In the genomic region with DNA sequence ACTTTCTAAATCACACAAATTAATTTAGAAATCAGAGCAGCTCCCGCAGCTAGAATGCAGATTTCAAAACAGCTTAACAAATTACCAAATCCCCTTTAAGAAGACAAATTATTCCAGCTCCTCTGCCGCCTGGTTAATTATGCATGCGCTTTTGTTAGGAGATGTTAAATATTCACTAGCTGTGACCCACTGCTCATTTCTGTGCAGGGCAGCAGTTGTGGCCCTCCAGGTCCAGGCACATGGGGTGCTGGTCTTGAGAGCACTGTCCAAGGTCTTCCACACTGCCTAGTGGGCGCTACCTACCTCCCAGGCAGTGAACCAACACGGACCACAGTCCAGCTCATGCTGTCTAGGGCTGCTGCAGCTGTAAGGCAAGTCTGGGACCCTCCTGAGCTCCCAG, we compare ENCODE assay signal across 17 mouse cellular contexts. TPM values are rescaled to one million over a fixed set of nuclear protein-coding genes. Genes with fewer than 3 reads are reported as not detected.
DNase-seq lines count a peak whose midpoint lies in the region; ATAC-seq lines count a peak whose summit lies in the region.
"Had no signal": no experiment of that assay in that cellular context is flagged by ENCODE, and none has a peak within 500 bp of the region (broad histone marks: within the 10 kb centered on the region; RNA-seq: fewer than 3 reads in every experiment).

No protein-coding gene starts in this region.

- no peak overlapping the region for H3K9ac ChIP-seq in kidney, embryonic 14.5 days (ENCODE audit: low read depth, low read length)
- H3K9ac ChIP-seq in forebrain, embryonic 12.5 days, result no peak overlapping the region
- H3K9ac ChIP-seq in hindbrain, embryonic 14.5 days, result no peak overlapping the region
- H3K9ac ChIP-seq in midbrain, embryonic 13.5 days (replicated peaks), result no peak overlapping the region
- H3K9ac ChIP-seq: embryonic facial prominence, embryonic 12.5 days; lung, embryonic 14.5 days had no signal

- 78% methylated on average over 5 of the region's 5 CpGs for WGBS in kidney, embryonic 14.5 days
- WGBS in forebrain, embryonic 12.5 days, result 33% methylated on average over 5 of the region's 5 CpGs
- WGBS in hindbrain, embryonic 14.5 days, result 32% methylated on average over 5 of the region's 5 CpGs
- WGBS in midbrain, embryonic 13.5 days, result 43% methylated on average over 5 of the region's 5 CpGs

- no peak overlapping the region for H3K27ac ChIP-seq in kidney, embryonic 14.5 days (ENCODE audit: low read depth, low read length)
- H3K27ac ChIP-seq in forebrain, embryonic 12.5 days, result peak overlapping the region; percentile 80
- peak overlapping the region; percentile 39 for H3K27ac ChIP-seq in hindbrain, embryonic 14.5 days
- peak overlapping the region; percentile 61 for H3K27ac ChIP-seq in midbrain, embryonic 13.5 days
- H3K27ac ChIP-seq: embryonic facial prominence, embryonic 12.5 days; stomach, postnatal 0 days had no signal

- no peak overlapping the region for H3K4me2 ChIP-seq in kidney, embryonic 14.5 days (replicated peaks; ENCODE audit: low read depth, low read length)
- no peak overlapping the region; the same call in 1 of the 2 replicates for H3K4me2 ChIP-seq in forebrain, embryonic 12.5 days
- H3K4me2 ChIP-seq in hindbrain, embryonic 14.5 days (replicated peaks), result no peak overlapping the region
- no peak overlapping the region for H3K4me2 ChIP-seq in midbrain, embryonic 13.5 days (replicated peaks)
- H3K4me2 ChIP-seq: embryonic facial prominence, embryonic 12.5 days; lung, embryonic 14.5 days had no signal

- no peaks in the 10 kb centered on the region for H3K36me3 ChIP-seq in kidney, embryonic 14.5 days (ENCODE audit: control insufficient read depth, insufficient read depth, low read length)
- H3K36me3 ChIP-seq in forebrain, embryonic 12.5 days (replicated peaks), result no peaks in the 10 kb centered on the region
- H3K36me3 ChIP-seq in hindbrain, embryonic 14.5 days (replicated peaks; ENCODE audit: control insufficient read depth, insufficient read depth), result no peaks in the 10 kb centered on the region
- no peaks in the 10 kb centered on the region for H3K36me3 ChIP-seq in midbrain, embryonic 13.5 days
- H3K36me3 ChIP-seq: embryonic facial prominence, embryonic 12.5 days had no signal

- H3K4me1 ChIP-seq in kidney, embryonic 14.5 days (ENCODE audit: control insufficient read depth, insufficient read depth, low read length), result no peaks in the 10 kb centered on the region
- H3K4me1 ChIP-seq in forebrain, embryonic 12.5 days, result peaks cover 46% of the 10 kb centered on the region
- peaks cover 9% of the 10 kb centered on the region for H3K4me1 ChIP-seq in hindbrain, embryonic 14.5 days (replicated peaks; ENCODE audit: control insufficient read depth, insufficient read depth, low read length)
- H3K4me1 ChIP-seq in midbrain, embryonic 13.5 days (replicated peaks), result peaks cover 44% of the 10 kb centered on the region
- H3K4me1 ChIP-seq: embryonic facial prominence, embryonic 12.5 days had no signal

- H3K27me3 ChIP-seq in kidney, embryonic 14.5 days (ENCODE audit: control insufficient read depth, insufficient read depth, low read length), result peaks cover 29% of the 10 kb centered on the region
- H3K27me3 ChIP-seq in forebrain, embryonic 12.5 days, result peaks cover 37% of the 10 kb centered on the region
- H3K27me3 ChIP-seq in hindbrain, embryonic 14.5 days (ENCODE audit: control insufficient read depth, insufficient read depth, low read length), result no peaks in the 10 kb centered on the region
- peaks cover 39% of the 10 kb centered on the region for H3K27me3 ChIP-seq in midbrain, embryonic 13.5 days

- H3K4me3 ChIP-seq in kidney, embryonic 14.5 days (ENCODE audit: low read length), result no peak overlapping the region
- H3K4me3 ChIP-seq in forebrain, embryonic 12.5 days (replicated peaks), result no peak overlapping the region
- no peak overlapping the region for H3K4me3 ChIP-seq in hindbrain, embryonic 14.5 days (replicated peaks; ENCODE audit: low read length)
- H3K4me3 ChIP-seq in midbrain, embryonic 13.5 days (replicated peaks), result no peak overlapping the region
- H3K4me3 ChIP-seq: embryonic facial prominence, embryonic 12.5 days; myocyte had no signal

- H3K9me3 ChIP-seq in kidney, embryonic 14.5 days (ENCODE audit: control insufficient read depth, low read length), result no peaks in the 10 kb centered on the region
- no peaks in the 10 kb centered on the region for H3K9me3 ChIP-seq in forebrain, embryonic 12.5 days
- no peaks in the 10 kb centered on the region for H3K9me3 ChIP-seq in hindbrain, embryonic 14.5 days (ENCODE audit: control insufficient read depth, low read length)
- no peaks in the 10 kb centered on the region for H3K9me3 ChIP-seq in midbrain, embryonic 13.5 days
- H3K9me3 ChIP-seq: embryonic facial prominence, embryonic 12.5 days had no signal

- ATAC-seq in kidney, embryonic 14.5 days (ENCODE audit: low FRiP score, low TSS enrichment), result no peak
- peak; percentile 49; the same call in 1 of the 2 replicates for ATAC-seq in forebrain, embryonic 12.5 days (ENCODE audit: low FRiP score)
- no peak for ATAC-seq in hindbrain, embryonic 14.5 days (ENCODE audit: low FRiP score)
- peak; percentile 46; the same call in 1 of the 2 replicates for ATAC-seq in midbrain, embryonic 13.5 days

- peak; percentile 68 for DNase-seq in kidney, adult 11 months
- DNase-seq in hindbrain, embryonic 14.5 days (ENCODE audit: low spot score), result no peak
- DNase-seq in heart, adult 8-10 months (ENCODE audit: low spot score), result no peak
- no peak for DNase-seq in lung, postnatal 4 days
- DNase-seq in thymus, postnatal 36 days, result no peak
- DNase-seq: heart, adult 18-20 months; liver; lung, embryonic 14.5 days; thymus, postnatal 14 days had no signal

RNA-seq across cellular contexts. Expression of gene A530016L24Rik, which starts 19.0 kb away (rescaled TPM):
- 0.08 and 0.40 TPM in 2 replicates for polyA plus RNA-seq in kidney, embryonic 14.5 days (2014; fragmentation: Nextera tagmentation; extraction: Ambion mirVana)
- polyA plus RNA-seq in forebrain, embryonic 12.5 days (2016; fragmentation: Nextera tagmentation; extraction: Ambion mirVana), result not detected in 2 replicates
- polyA plus RNA-seq in hindbrain, embryonic 14.5 days (2014; fragmentation: Nextera tagmentation; extraction: Ambion mirVana), result 0.18 and 0.19 TPM in 2 replicates
- polyA plus RNA-seq in midbrain, embryonic 13.5 days (2015; fragmentation: Nextera tagmentation; extraction: Ambion mirVana), result 0.09 and 0.15 TPM in 2 replicates
- total RNA-seq in heart, adult 8-10 months (2022), result 10 to 100 TPM; 31.2 to 50.5 (median 38.0) TPM
- total RNA-seq: CH12.LX had no signal
- polyA plus RNA-seq: embryonic facial prominence, embryonic 12.5 days; lung, embryonic 14.5 days; stomach, postnatal 0 days had no signal

RNA-seq across cellular contexts. Expression of gene Tmem179, which starts 46.3 kb away (rescaled TPM):
- polyA plus RNA-seq in kidney, embryonic 14.5 days (2014; fragmentation: Nextera tagmentation; extraction: Ambion mirVana), result 0.16 and 0.57 TPM in 2 replicates
- polyA plus RNA-seq in forebrain, embryonic 12.5 days (2016; fragmentation: Nextera tagmentation; extraction: Ambion mirVana), result 10.7 and 11.5 TPM in 2 replicates
- 64.6 and 72.2 TPM in 2 replicates for polyA plus RNA-seq in hindbrain, embryonic 14.5 days (2014; fragmentation: Nextera tagmentation; extraction: Ambion mirVana)
- polyA plus RNA-seq in midbrain, embryonic 13.5 days (2015; fragmentation: Nextera tagmentation; extraction: Ambion mirVana), result 35.3 and 36.9 TPM in 2 replicates
- total RNA-seq in heart, adult 8-10 months (2022), result not detected
- total RNA-seq: CH12.LX; gastrocnemius, adult 18-20 months had no signal

Comparison
In these comparisons a context has a peak if more than half of its experiments do, and no peak if none do; other contexts are left out.
1. ATAC-seq: peak in forebrain, embryonic 12.5 days (single experiment) and midbrain, embryonic 13.5 days (single experiment); none in kidney, embryonic 14.5 days (single experiment) and hindbrain, embryonic 14.5 days (single experiment).